Mouse (Mus musculus): ENCODE results near the gene Adgrf1. TPM values are rescaled to one million over a fixed set of nuclear protein-coding genes. Genes with fewer than 3 reads are reported as not detected.

The Adgrf1 gene
- polyA plus RNA-seq, 2 experiments, result 0.66 to 0.69 TPM

DNA sequence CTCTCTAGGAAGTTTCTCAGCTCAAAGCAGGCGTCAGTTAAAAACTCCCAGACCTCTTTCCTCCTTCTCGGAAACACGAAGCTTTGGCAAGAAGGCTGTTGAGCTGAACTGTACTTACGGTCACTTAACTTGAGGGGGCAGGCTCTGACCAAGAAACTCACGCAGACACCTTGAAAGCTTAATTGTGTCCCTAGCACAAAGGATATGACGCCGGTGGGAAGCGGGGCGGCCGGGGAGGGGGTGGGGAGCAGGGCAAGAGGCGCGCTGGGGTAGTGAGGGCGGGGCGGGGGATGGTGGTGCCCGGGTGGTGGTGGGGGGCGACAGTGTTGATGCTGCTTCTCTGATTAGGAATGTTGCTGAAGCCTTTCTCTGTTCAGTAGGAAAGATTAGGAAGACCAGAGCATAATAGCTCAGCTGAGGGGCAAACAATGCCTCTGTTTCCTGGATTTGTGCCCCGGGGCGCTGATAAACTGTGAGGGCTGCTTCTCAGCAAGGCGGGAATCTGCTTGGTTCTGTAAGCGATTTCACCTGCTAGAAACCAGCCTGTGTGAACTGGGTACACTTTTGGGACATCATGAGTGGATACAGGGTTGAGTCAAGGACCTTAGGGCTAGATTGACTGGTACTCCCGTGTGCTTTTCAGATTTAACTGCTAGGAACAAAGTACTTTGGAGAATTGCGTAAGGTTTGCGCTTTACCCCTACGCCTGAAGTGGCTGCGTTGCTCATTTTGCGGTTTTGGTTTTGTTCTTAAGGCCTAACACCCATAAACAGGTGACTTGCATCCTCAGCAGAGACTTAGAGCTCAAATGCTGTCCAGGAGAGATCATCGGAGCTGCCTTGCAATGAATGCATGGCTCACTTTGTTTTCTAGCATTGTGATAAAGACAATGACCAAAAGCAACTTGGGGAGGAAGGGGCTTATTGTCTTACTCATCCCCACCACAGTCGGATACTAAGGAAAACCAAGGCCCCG lies 56.9 kb downstream of the Adgrf1 start:
- peak overlapping the region; percentile 62 for H3K4me2 ChIP-seq (ENCODE audit: low read depth)
- no peaks in the 10 kb centered on the region for H3K36me3 ChIP-seq (replicated peaks; ENCODE audit: control insufficient read depth, insufficient read depth, low read depth)
- H3K27ac ChIP-seq, result peak overlapping the region; percentile 88
- peak overlapping the region; percentile 24 to 26; a peak in 3 of 4 replicates for H3K4me3 ChIP-seq (ENCODE audit: insufficient read depth in 1 of 2, low read depth in 2 of 2, low read length in 2 of 2)
- WGBS (ENCODE audit: insufficient replicate concordance), result 7% methylated on average over 29 of the region's 29 CpGs
- DNase-seq (ENCODE audit: low read depth in 3 of 3, low spot score in 3 of 3) (peak; percentile 59 to 70 (median 62)), ATAC-seq (ENCODE audit: insufficient read depth) (peak; percentile 23; the same call in 1 of the 2 replicates)
- H3K9me3 ChIP-seq (ENCODE audit: control insufficient read depth, low read length), result no peaks in the 10 kb centered on the region
- TF ChIP-seq CTCF (IDR thresholded peaks at IDR 0.05; ENCODE audit: low read depth), result peak; percentile 71
- TF ChIP-seq EP300 (IDR thresholded peaks at IDR 0.05; ENCODE audit: low read depth), result no peak
- H3K4me1 ChIP-seq (replicated peaks; ENCODE audit: control insufficient read depth in 2 of 2, insufficient read depth in 2 of 2, low read length in 1 of 2), result peaks cover 40 to 59% of the 10 kb centered on the region in 2 experiments
- H3K27me3 ChIP-seq (ENCODE audit: control insufficient read depth, insufficient read depth, low read length), result no peaks in the 10 kb centered on the region
- H3K9ac ChIP-seq (replicated peaks), result peak overlapping the region; percentile 50

DNA sequence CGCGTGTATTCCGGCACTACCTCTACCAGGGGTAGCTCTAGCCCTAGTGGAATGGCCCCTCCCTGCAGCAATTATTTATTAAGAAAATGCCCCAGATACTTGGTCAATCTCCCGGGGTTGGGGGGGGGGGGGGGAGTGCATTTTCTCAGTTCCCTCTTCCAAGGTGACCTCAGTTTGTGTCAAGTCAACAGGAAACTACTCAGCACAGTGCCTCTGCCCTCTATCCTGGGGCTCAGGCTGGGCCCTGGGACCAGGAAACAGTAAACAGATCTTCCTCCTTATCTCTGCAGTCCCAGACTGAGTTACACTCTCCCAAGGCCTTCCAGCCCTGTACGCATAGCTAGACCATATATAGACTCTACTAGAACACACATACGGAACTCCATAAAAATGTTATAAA lies 57.7 kb downstream of the Adgrf1 start:
- 23% methylated on average over 6 of the region's 6 CpGs for WGBS (ENCODE audit: insufficient replicate concordance)
- no peaks in the 10 kb centered on the region for H3K36me3 ChIP-seq (replicated peaks; ENCODE audit: control insufficient read depth, insufficient read depth, low read depth)
- peak overlapping the region; percentile 88 for H3K27ac ChIP-seq
- H3K9me3 ChIP-seq (ENCODE audit: control insufficient read depth, low read length), result no peaks in the 10 kb centered on the region
- peak; percentile 67 to 71 (median 69) for DNase-seq (ENCODE audit: low read depth in 3 of 3, low spot score in 3 of 3)
- H3K4me1 ChIP-seq (replicated peaks; ENCODE audit: control insufficient read depth in 2 of 2, insufficient read depth in 2 of 2, low read length in 1 of 2), result peaks cover 40 to 66% of the 10 kb centered on the region in 2 experiments
- H3K27me3 ChIP-seq (ENCODE audit: control insufficient read depth, insufficient read depth, low read length), result no peaks in the 10 kb centered on the region
- no peak overlapping the region for H3K4me3 ChIP-seq (ENCODE audit: insufficient read depth in 1 of 2, low read depth in 2 of 2, low read length in 2 of 2)
- peak overlapping the region; percentile 62 for H3K4me2 ChIP-seq (ENCODE audit: low read depth)
- ATAC-seq (ENCODE audit: insufficient read depth), result peak; percentile 82
- H3K9ac ChIP-seq (replicated peaks), result no peak overlapping the region; the same call in 1 of the 2 replicates
- TF ChIP-seq EP300 (IDR thresholded peaks at IDR 0.05; ENCODE audit: low read depth), result peak; percentile 60
- TF ChIP-seq CTCF (IDR thresholded peaks at IDR 0.05; ENCODE audit: low read depth), result no peak

DNA sequence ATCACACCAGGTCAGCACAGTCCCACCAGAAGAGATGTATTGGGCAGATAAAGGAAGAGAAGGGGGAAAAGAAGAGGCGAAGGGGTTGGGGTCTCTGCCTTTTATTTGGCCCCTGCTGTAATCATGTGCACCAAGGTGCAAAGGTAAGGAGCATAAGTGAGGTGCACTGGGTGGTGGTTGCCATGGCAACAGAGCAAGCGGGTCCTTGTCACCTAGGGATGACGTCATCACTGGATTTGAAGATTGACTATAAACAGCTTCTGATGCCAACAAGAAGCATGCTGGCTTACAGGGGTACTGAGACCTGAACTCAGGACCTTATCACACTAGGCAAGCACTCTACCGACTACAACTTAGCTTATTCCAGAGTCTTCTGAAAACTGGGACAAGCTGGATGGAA lies 59.1 kb downstream of the Adgrf1 start:
- Histone ChIP-seq H3K27ac (peak overlapping the region; percentile 88), H3K4me1 (replicated peaks; ENCODE audit: control insufficient read depth in 2 of 2, insufficient read depth in 2 of 2, low read length in 1 of 2) (peaks cover 40 to 70% of the 10 kb centered on the region in 2 experiments)
- WGBS (ENCODE audit: insufficient replicate concordance), result 44% methylated on average over 4 of the region's 4 CpGs

DNA sequence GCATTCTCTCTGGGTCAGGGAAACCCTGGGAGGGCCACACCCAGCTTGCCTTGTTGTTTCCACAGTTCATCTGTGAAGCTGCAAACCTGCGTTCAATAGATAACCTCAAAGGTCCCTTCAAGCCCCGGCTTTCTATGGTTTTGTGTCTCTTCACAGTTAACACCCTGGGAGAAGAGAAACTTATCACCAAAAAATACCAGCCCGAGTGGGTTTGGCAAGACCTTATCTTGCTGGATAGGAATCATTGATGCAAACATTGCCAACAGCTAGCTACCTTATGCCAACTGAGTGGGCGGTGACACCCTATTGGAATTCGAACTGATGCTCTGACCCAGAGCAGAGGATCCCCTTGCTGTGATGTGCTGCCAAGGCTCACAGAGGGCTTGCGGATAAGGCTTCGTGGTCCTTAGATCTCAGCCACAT lies 59.6 kb downstream of the Adgrf1 start:
- H3K36me3 ChIP-seq (replicated peaks; ENCODE audit: control insufficient read depth, insufficient read depth, low read depth), result no peaks in the 10 kb centered on the region
- H3K27ac ChIP-seq, result peak overlapping the region; percentile 88
- ATAC-seq (ENCODE audit: insufficient read depth) (peak; percentile 85), DNase-seq (ENCODE audit: low read depth in 3 of 3, low spot score in 3 of 3) (peak; percentile 79 to 85 (median 84))
- H3K9ac ChIP-seq (replicated peaks), result peak overlapping the region; percentile 44
- H3K4me2 ChIP-seq (ENCODE audit: low read depth), result peak overlapping the region; percentile 50
- H3K4me1 ChIP-seq (replicated peaks; ENCODE audit: control insufficient read depth in 2 of 2, insufficient read depth in 2 of 2, low read length in 1 of 2), result peaks cover 40 to 71% of the 10 kb centered on the region in 2 experiments
- H3K4me3 ChIP-seq (ENCODE audit: insufficient read depth in 1 of 2, low read depth in 2 of 2, low read length in 2 of 2), result no peak overlapping the region; a peak in 1 of 4 replicates
- WGBS (ENCODE audit: insufficient replicate concordance), result 11% methylated on average over 7 of the region's 7 CpGs
- H3K9me3 ChIP-seq (ENCODE audit: control insufficient read depth, low read length), result no peaks in the 10 kb centered on the region
- no peaks in the 10 kb centered on the region for H3K27me3 ChIP-seq (ENCODE audit: control insufficient read depth, insufficient read depth, low read length)
- TF ChIP-seq CTCF (IDR thresholded peaks at IDR 0.05; ENCODE audit: low read depth) (no peak), EP300 (IDR thresholded peaks at IDR 0.05; ENCODE audit: low read depth) (peak; percentile 89)

More for the DNA sequence above, 59.1 kb downstream of the Adgrf1 start:
- Histone ChIP-seq H3K27me3 (ENCODE audit: control insufficient read depth, insufficient read depth, low read length) (no peaks in the 10 kb centered on the region), H3K9me3 (ENCODE audit: control insufficient read depth, low read length) (no peaks in the 10 kb centered on the region), H3K36me3 (replicated peaks; ENCODE audit: control insufficient read depth, insufficient read depth, low read depth) (no peaks in the 10 kb centered on the region), H3K4me2 (ENCODE audit: low read depth) (peak overlapping the region; percentile 50), H3K9ac (replicated peaks) (no peak overlapping the region; the same call in 1 of the 2 replicates), H3K4me3 (ENCODE audit: insufficient read depth in 1 of 2, low read depth in 2 of 2, low read length in 2 of 2) (no peak overlapping the region)
- ATAC-seq (ENCODE audit: insufficient read depth) (peak; percentile 11; the same call in 1 of the 2 replicates), DNase-seq (ENCODE audit: low read depth in 3 of 3, low spot score in 3 of 3) (peak in 1 of 3 experiments; percentile 54)
- no peak for TF ChIP-seq CTCF (IDR thresholded peaks at IDR 0.05; ENCODE audit: low read depth)
- TF ChIP-seq EP300 (IDR thresholded peaks at IDR 0.05; ENCODE audit: low read depth), result no peak

DNA sequence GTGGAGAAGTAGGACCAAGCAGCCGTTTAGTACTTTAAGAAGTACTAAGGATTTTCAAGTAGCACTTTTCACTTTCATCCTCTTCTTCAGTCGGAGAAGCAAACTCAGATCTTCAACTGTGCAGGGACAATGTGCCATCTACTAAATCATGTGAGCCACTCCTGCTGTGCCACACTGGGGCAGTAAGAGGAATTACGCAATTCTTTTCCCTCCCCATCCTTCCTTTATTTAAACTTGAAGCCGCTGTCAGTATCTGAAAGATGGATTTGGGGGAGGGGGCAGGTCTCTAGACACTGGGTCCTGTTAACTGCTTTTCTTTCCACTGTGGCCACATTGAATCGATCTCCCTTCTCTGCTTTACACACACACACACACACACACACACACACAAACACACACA lies 62.6 kb downstream of the Adgrf1 start:
- TF ChIP-seq EP300 (IDR thresholded peaks at IDR 0.05; ENCODE audit: low read depth) (no peak), CTCF (IDR thresholded peaks at IDR 0.05; ENCODE audit: low read depth) (no peak)
- ATAC-seq (ENCODE audit: insufficient read depth) (no peak), DNase-seq (ENCODE audit: low read depth in 3 of 3, low spot score in 3 of 3) (no peak)
- Histone ChIP-seq H3K4me2 (ENCODE audit: low read depth) (no peak overlapping the region), H3K9me3 (ENCODE audit: control insufficient read depth, low read length) (no peaks in the 10 kb centered on the region), H3K27ac (no peak overlapping the region), H3K36me3 (replicated peaks; ENCODE audit: control insufficient read depth, insufficient read depth, low read depth) (no peaks in the 10 kb centered on the region), H3K27me3 (ENCODE audit: control insufficient read depth, insufficient read depth, low read length) (no peaks in the 10 kb centered on the region), H3K4me3 (ENCODE audit: insufficient read depth in 1 of 2, low read depth in 2 of 2, low read length in 2 of 2) (no peak overlapping the region), H3K4me1 (replicated peaks; ENCODE audit: control insufficient read depth in 2 of 2, insufficient read depth in 2 of 2, low read length in 1 of 2) (peaks cover 32 to 52% of the 10 kb centered on the region in 2 experiments), H3K9ac (replicated peaks) (no peak overlapping the region)
- WGBS (ENCODE audit: insufficient replicate concordance), result 38% methylated on average over 5 of the region's 5 CpGs
